Mouse (Mus musculus): ENCODE measurements around the gene Usf1.

The Usf1 gene

GRCm38 (mm10) chr1:171410947-171411484 is at the start of gene Usf1:
Gene Usf1 (plus strand): TSS chr1:171411313.
- peak; percentile 91 for DNase-seq (ENCODE audit: low spot score in 2 of 2)

GRCm38 (mm10) chr1:171365934-171366333 is 45.2 kb upstream of the Usf1 start:
- DNase-seq (ENCODE audit: low spot score in 2 of 2), result no peak

- DNase-seq (ENCODE audit: low spot score in 2 of 2), result no peak
Observed at GRCm38 (mm10) chr1:171369845-171370556, 41.1 kb upstream of the Usf1 start, which contains the start of gene Nectin4. Gene Nectin4 (plus strand): TSS chr1:171370099.

- no peak for DNase-seq (ENCODE audit: low spot score in 2 of 2)
Observed at GRCm38 (mm10) chr1:171372880-171373279, 38.2 kb upstream of the Usf1 start.

GRCm38 (mm10) chr1:171373946-171374345 is 37.2 kb upstream of the Usf1 start:
- DNase-seq (ENCODE audit: low spot score in 2 of 2), result no peak

GRCm38 (mm10) chr1:171375646-171376097 is 35.4 kb upstream of the Usf1 start:
- DNase-seq (ENCODE audit: low spot score in 2 of 2), result no peak

- DNase-seq (ENCODE audit: low spot score in 2 of 2), result no peak
Observed at GRCm38 (mm10) chr1:171378298-171378697, 32.8 kb upstream of the Usf1 start.

- DNase-seq (ENCODE audit: low spot score in 2 of 2), result peak; percentile 53 to 62
Observed at GRCm38 (mm10) chr1:171379935-171380599, 31.0 kb upstream of the Usf1 start.

GRCm38 (mm10) chr1:171382096-171382620 is 29.0 kb upstream of the Usf1 start:
- DNase-seq (ENCODE audit: low spot score in 2 of 2), result no peak

- no peak for DNase-seq (ENCODE audit: low spot score in 2 of 2)
Observed at GRCm38 (mm10) chr1:171384361-171384760, 26.8 kb upstream of the Usf1 start.

- DNase-seq (ENCODE audit: low spot score in 2 of 2), result no peak
Observed at GRCm38 (mm10) chr1:171385171-171385570, 25.9 kb upstream of the Usf1 start.

GRCm38 (mm10) chr1:171387099-171387498 is 24.0 kb upstream of the Usf1 start:
- DNase-seq (ENCODE audit: low spot score in 2 of 2), result no peak

GRCm38 (mm10) chr1:171388376-171389102 is 22.6 kb upstream of the Usf1 start, which contains the start of gene Arhgap30:
Gene Arhgap30 (plus strand): TSS chr1:171388954.
- peak in 1 of 2 experiments; percentile 38 for DNase-seq (ENCODE audit: low spot score in 2 of 2)

- no peak for DNase-seq (ENCODE audit: low spot score in 2 of 2)
Observed at GRCm38 (mm10) chr1:171390101-171390500, 21.0 kb upstream of the Usf1 start.

GRCm38 (mm10) chr1:171401821-171402220 is 9.3 kb upstream of the Usf1 start:
- DNase-seq (ENCODE audit: low spot score in 2 of 2), result no peak

- DNase-seq (ENCODE audit: low spot score in 2 of 2), result no peak
Observed at GRCm38 (mm10) chr1:171402991-171403390, 8.1 kb upstream of the Usf1 start.

- DNase-seq (ENCODE audit: low spot score in 2 of 2), result no peak
Observed at GRCm38 (mm10) chr1:171407263-171407662, 3.9 kb upstream of the Usf1 start.

GRCm38 (mm10) chr1:171410231-171410630 is 882 bp upstream of the Usf1 start:
- no peak for DNase-seq (ENCODE audit: low spot score in 2 of 2)

GRCm38 (mm10) chr1:171411492-171411941 is 404 bp downstream of the Usf1 start:
- no peak for DNase-seq (ENCODE audit: low spot score in 2 of 2)

- no peak for DNase-seq (ENCODE audit: low spot score in 2 of 2)
Observed at GRCm38 (mm10) chr1:171412001-171412441, 908 bp downstream of the Usf1 start.

GRCm38 (mm10) chr1:171412446-171412845 is 1.3 kb downstream of the Usf1 start:
- no peak for DNase-seq (ENCODE audit: low spot score in 2 of 2)

- DNase-seq (ENCODE audit: low spot score in 2 of 2), result no peak
Observed at GRCm38 (mm10) chr1:171413608-171414007, 2.5 kb downstream of the Usf1 start.

Data from frontal cortex, postnatal 14 days (tissue).